Mouse (Mus musculus) stomach, postnatal 0 days (tissue): Measurements from ENCODE around the gene Fam210b.

ENCODE experiments used
- CTCF ChIP-seq: IDR thresholded peaks from 2 replicates; pipeline ENCODE4 v1.5.1; 2016; ENCODE audit warnings: antibody characterized with exemption, low read depth, mild to moderate bottlenecking, moderate library complexity
- EP300 ChIP-seq: optimal IDR thresholded peaks from 2 replicates; pipeline ENCODE3; 2016; ENCODE audit warnings: antibody characterized with exemption

- TF ChIP-seq CTCF (no peak), EP300 (no peak)
These were observed 3.8 kb upstream of the Fam210b start for GRCm38 (mm10) chr2:172341606-172342005.
